Mouse (Mus musculus): Measurements from ENCODE around the gene Dennd5b.
"Not testable (repeated sequence)": the region's sequence is repeated elsewhere in the genome, so short reads cannot be mapped to it uniquely, and the experiment has no call there.

Dennd5b gene

DNA sequence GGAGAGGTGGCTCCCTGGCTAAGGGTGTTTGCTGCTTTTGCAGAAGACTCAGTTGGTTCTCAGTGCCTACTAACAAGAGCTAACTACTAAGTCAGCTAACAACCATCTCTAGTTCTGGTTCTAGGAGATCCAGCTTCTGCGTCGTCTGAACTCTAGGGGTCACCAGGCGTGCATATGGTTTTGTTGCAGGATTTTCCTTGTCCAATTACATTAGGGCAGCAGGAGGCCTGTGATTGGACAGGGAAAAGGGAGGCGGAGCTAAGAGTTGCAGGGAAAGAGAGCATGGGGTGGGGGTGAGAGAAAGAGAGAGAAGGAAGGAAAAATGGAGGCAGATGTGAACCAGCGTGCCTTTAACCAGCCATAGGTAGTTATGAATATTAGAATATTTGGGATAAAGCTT, 83.0 kb downstream of the Dennd5b start:
- DNase-seq (ENCODE audit: low spot score in 2 of 2): no peak

DNA sequence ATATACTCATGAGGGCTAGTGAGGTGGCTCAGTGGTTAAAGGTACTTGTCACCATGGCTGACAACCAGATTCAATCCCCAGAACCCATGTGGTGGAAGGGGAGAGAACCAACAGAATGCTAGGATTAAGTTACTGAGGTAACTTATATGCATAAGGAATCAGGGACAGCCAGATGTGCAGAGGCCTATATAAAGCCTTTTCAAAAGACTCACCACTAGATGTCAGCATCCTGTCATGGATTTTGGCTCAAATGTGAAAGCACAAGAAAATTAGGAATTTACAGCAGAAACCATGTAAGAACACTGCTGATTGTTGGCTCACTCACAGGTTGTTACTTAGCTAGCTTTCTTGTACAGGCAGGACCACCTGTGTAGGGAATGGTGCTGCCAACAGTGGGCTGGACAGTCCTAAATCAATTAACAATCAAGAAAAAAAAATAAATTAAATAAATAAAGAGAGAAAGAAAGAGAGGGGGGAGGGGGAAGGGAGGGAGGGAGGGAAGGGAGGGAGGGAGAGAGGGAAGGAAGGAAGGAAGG, 90.6 kb downstream of the Dennd5b start:
- DNase-seq (ENCODE audit: low spot score in 2 of 2): no peak

GRCm38 (mm10) chr6:149005009-149005408, 96.5 kb downstream of the Dennd5b start:
- DNase-seq (ENCODE audit: low spot score in 2 of 2): no peak

GRCm38 (mm10) chr6:148994327-148994999, 107.0 kb downstream of the Dennd5b start:
- DNase-seq (ENCODE audit: low spot score in 2 of 2): no peak

DNA sequence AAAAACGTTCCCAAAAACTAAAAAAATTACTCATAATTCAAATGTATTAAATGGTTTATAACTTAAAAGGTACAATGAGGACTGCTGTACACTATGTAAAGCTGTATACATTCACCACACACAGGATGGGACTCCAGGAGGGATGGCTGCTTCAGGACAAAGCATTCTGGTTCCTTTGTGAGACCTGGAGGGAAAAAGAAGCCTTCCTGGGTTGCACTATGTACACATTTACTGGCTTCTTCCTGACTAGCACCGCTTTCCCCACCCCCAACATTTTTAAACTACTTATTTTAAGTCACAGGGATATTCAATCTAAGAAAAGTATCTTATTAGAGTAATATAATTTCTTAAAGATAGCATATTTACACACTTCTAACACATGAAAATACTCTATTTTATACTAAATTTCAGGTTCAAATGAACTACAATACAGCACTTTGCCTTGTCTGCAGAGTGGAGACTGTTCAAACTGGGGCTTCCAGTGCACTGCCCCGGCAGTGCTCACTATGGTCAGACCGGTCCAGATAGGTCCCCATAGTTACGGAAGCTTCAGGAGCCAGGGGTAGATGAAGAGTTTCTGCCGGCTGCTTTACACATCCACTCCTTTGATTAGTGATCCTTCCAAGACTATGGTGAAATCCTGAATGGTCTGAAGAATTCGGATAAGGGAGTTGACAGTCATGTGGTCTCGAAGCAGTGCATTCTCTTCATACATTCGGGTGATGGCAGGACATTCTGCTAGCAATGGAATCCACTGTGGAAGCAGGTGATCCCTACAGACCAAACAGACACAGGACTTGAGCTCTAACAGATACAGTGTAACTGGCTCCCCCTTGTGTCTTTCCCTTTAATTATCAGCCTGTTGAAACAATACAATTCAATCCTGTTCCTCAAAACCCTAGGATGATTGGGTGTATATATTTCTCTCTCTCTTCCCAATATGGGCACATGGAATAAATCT, 108.1 kb downstream of the Dennd5b start:
- DNase-seq (ENCODE audit: low spot score in 2 of 2): no peak

- DNase-seq (ENCODE audit: low spot score in 2 of 2): no peak
Measured at GRCm38 (mm10) chr6:148992373-148993116, 108.9 kb downstream of the Dennd5b start.

GRCm38 (mm10) chr6:148991660-148992372, 109.7 kb downstream of the Dennd5b start:
- DNase-seq (ENCODE audit: low spot score in 2 of 2): no peak

DNA sequence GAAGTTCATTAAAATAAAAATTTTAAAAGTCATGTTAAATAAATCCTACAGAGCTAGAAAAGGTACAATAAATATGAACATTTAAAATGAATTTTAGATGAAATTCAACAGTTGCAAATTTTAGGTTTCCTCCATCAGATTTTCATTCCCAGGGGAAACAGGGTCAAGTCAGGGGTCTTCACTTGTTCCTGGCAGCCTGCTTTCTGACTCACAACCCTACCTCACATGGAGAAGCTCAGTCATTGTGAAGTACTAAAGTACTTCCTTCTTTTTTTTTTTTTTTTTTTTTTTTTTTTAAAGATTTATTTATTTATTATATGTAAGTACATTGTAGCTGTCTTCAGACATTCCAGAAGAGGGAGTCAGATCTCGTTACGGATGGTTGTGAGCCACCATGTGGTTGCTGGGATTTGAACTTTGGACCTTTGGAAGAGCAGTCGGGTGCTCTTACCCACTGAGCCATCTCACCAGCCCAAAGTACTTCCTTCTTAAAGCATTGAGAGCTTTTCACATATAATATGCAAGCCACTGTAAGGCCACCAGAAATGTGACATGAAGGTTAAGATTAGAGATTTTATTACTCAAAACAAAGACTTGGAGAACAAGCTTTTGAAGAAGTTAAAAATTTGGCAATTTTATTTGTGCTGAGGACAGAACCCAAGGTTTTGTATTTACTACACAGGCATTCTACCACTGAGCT, 111.5 kb downstream of the Dennd5b start:
- DNase-seq (ENCODE audit: low spot score in 2 of 2): not testable (repeated sequence)

DNA sequence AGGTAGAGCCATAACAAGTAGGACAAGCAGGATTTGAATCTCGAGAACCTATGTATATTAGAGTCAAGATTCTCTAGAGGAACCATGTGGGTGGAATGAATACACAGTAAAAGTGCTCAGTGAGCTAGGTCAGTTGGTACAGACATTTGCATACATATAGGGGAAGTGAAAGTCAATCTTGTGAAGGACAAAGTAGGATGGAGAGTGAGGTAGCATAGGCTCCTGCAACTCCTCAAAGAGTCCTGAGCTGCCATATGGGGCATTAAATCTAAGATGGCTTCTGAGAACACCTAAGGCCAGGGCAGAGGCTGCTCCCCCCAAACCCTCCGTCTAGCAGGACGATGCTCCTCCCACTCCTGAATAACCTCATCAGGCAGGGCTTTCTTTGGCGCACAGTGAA, 115.5 kb downstream of the Dennd5b start:
- DNase-seq (ENCODE audit: low spot score in 2 of 2): no peak

- no peak for DNase-seq (ENCODE audit: low spot score in 2 of 2)
Measured at GRCm38 (mm10) chr6:148980495-148980894, 121.0 kb downstream of the Dennd5b start.

DNA sequence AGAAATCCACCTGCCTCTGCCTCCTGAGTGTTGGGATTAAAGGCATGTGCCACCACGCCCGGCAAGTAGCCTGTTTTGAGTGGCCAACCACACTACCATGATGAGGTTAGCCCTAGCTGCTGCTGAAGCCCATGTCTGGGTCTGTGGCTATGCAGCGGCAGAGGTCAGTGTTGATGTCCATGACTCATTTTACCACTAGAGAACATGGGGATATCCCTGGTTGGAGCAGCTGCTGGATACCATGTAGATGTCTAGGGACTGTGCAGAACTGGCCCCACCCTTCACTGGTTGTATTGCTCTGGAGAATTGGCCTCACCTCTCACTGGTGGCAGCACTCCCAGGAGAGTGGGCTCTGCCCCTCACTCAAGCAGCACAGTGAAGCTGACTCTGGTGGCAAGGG, 126.4 kb downstream of the Dennd5b start:
- no peak for DNase-seq (ENCODE audit: low spot score in 2 of 2)

- no peak for DNase-seq (ENCODE audit: low spot score in 2 of 2)
Measured at GRCm38 (mm10) chr6:148972891-148973290, 128.6 kb downstream of the Dennd5b start.

DNA sequence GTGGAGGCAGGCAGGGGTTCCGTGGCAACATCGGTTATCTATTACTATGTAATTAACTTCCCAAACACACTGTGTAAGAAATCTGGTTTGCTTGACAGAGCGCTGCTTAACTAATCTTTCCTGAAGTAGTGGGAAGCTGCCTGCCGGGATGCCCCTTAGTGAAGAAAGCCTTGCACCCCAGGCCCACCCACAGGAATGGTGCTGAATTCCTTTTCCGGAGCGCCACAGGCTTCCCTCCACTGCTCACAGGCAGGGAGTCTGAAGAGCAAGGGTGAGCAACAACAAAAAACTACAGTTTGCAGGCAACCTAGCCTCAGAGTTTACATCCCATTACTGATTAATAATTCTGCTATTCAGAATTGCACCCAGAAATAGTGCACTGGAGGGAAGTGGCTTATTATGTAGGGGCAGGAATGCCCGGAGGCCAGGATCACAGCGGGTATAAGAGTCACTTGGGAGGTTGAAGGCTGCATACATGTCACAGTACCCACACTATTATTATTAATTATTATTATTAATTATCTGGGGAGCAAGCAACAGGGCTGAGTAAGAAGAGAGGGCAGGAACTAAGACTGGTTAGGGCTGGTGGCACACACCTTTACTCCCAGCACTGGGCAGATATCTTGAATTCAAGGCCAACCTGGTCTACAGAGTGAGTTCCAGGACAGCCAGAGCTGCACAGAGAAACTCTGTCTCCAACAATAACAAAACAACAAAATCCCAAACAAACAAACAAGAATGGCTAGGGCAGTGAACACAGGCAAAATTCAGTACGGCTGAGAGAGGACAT, 129.2 kb downstream of the Dennd5b start:
- DNase-seq (ENCODE audit: low spot score in 2 of 2): no peak

GRCm38 (mm10) chr6:148971385-148971940, 130.0 kb downstream of the Dennd5b start:
- DNase-seq (ENCODE audit: low spot score in 2 of 2): no peak

DNA sequence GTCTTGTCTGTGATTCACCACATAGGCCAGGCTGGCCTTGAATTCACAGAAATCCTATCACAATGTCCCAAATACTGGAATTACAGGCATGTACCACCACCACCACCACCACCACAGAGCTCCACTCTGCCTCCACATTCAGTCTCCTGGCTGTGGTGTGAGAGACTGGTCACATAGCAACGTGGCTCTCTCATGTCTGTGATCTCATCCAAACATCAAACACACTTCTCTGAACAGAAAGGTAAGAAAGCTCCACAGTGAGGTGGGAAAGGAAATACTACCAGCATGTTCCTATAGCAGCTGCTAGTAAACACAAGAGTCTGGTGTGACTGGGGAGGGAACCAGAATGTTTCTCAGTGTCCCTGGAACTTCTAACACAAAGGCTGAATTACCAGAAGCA, 140.2 kb downstream of the Dennd5b start:
- DNase-seq (ENCODE audit: low spot score in 2 of 2): no peak

GRCm38 (mm10) chr6:148959540-148960238, 141.8 kb downstream of the Dennd5b start:
- no peak for DNase-seq (ENCODE audit: low spot score in 2 of 2)

GRCm38 (mm10) chr6:148958712-148959111, 142.8 kb downstream of the Dennd5b start:
- DNase-seq (ENCODE audit: low spot score in 2 of 2): no peak

DNA sequence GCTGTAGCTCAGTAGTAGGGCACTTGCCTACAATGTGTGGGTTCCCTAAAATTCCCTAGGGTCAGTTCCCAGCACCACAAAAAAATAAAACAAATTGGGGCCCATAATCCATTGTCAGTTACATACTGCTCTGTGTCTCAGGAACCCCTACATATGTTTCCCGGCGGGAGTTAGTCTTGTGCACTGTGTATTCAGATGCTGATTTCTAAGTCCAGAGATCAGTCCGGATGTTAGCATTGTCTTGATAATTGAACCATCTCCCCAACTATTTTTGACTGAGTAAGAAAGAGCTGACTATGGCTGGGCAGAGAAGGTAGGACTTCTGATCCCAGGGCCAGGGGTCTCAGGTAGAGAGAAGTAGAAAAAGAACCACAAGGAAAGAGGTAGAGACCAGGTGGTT, 144.4 kb downstream of the Dennd5b start:
- no peak for DNase-seq (ENCODE audit: low spot score in 2 of 2)

Measured in frontal cortex, postnatal 14 days (tissue).